Comparison of ENCODE assay signal across 21 mouse cellular contexts in the genomic region with DNA sequence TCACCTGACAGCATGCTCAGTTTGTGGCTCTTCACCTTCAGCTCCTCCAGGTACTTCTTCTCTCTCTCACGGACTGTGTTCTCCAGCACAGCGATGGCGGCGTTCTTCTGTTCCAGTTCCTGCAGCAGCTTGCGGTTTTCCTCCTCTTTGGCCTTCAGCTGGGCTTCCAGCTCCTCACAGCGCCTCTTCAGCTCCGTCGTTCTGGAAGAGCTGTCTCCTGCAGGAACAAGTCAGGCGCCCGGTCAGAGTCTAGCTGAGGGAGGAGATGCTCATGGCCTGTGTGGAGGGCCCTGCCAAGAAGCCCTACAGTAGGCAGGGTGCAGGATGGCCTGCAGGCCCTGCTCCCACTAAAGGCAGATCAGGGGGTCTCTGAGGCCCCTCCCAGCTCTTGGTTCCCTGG. TPM values are rescaled to one million over a fixed set of nuclear protein-coding genes. Genes with fewer than 3 reads are reported as not detected.
A peak's percentile ranks its signal among the peaks of the same experiment; 100 is the strongest.
DNase-seq lines count a peak whose midpoint lies in the region; ATAC-seq and TF ChIP-seq lines count a peak whose summit lies in the region.
"Had no signal": no experiment of that assay in that cellular context is flagged by ENCODE, and none has a peak within 500 bp of the region (broad histone marks: within the 10 kb centered on the region; RNA-seq: fewer than 3 reads in every experiment).

No protein-coding gene starts in this region.

- peak; percentile 41 to 54 for DNase-seq in cerebellum, adult 18-20 months
- DNase-seq in ES-E14 (ENCODE audit: low read depth, low spot score), result peak; percentile 13
- DNase-seq in cerebellum, adult 8-10 months, result peak; percentile 47
- no peak for DNase-seq in thymus, adult 18-20 months
- DNase-seq in gastrocnemius, postnatal 4 days (ENCODE audit: low spot score in 2 of 2), result no peak
- DNase-seq: adrenal gland, adult 2 months; adrenal gland, postnatal 25 days; gastrocnemius, adult 2 months; gastrocnemius, postnatal 25 days; heart, adult 11 months; heart, postnatal 36 days; kidney, adult 2 months had no signal

- H3K4me1 ChIP-seq in E14TG2a.4 (replicated peaks; ENCODE audit: low read depth, low read length), result peaks cover 31% of the 10 kb centered on the region
- H3K4me1 ChIP-seq in ES-E14 (ENCODE audit: control insufficient read depth in 2 of 2, insufficient read depth in 2 of 2, low read length in 2 of 2, poor library complexity in 1 of 2), result peaks cover 1 to 3% of the 10 kb centered on the region in 2 experiments; a peak in 1 of 4 replicates
- H3K4me1 ChIP-seq: forebrain, embryonic 10.5 days had no signal

- H3K27ac ChIP-seq in ES-E14 (ENCODE audit: insufficient read depth, low read depth, low read length, poor library complexity, severe bottlenecking), result no peak overlapping the region
- H3K27ac ChIP-seq: forebrain, embryonic 10.5 days; gastrocnemius, adult 2 months; heart, embryonic 13.5 days; hindbrain, embryonic 15.5 days had no signal

- no peak for ATAC-seq in cerebellum, adult (ENCODE audit: insufficient number of reproducible peaks, low FRiP score, low TSS enrichment)
- ATAC-seq: forebrain, embryonic 14.5 days; intestine, embryonic 16.5 days had no signal

- H3K4me3 ChIP-seq in E14TG2a.4 (replicated peaks; ENCODE audit: low read length), result peak overlapping the region; percentile 63
- H3K4me3 ChIP-seq in ES-E14 (ENCODE audit: insufficient read depth in 1 of 2, low read depth in 1 of 2, low read length in 2 of 2, poor library complexity in 1 of 2, severe bottlenecking in 1 of 2), result peak overlapping the region; percentile 6 to 53; a peak in 2 of 4 replicates
- H3K4me3 ChIP-seq: erythroblast, embryonic 14.5 days; forebrain, embryonic 10.5 days; gastrocnemius, adult 2 months; heart, embryonic 13.5 days; hindbrain, embryonic 15.5 days had no signal

- no peak for TF ChIP-seq CTCF in E14TG2a.4 (conservative IDR thresholded peaks at IDR 0.05; ENCODE audit: low read length)

- H3K36me3 ChIP-seq in E14TG2a.4 (ENCODE audit: insufficient read depth, low read length) (peaks cover 58% of the 10 kb centered on the region), ES-E14 (ENCODE audit: control insufficient read depth, insufficient read depth, low read length, poor library complexity, severe bottlenecking) (peaks cover 3% of the 10 kb centered on the region; the same call in 1 of the 2 replicates)
- H3K36me3 ChIP-seq: heart, embryonic 13.5 days had no signal

- in situ Hi-C loops in ES-E14 (cut with MboI; ENCODE audit: low sequenced_read_pairs in 2 of 2, unreplicated experiment in 2 of 2), result no loop called here

- H3K9me3 ChIP-seq in E14TG2a.4 (ENCODE audit: low read length) (no peaks in the 10 kb centered on the region), ES-E14 (ENCODE audit: control insufficient read depth, insufficient read depth, low read depth, low read length) (no peaks in the 10 kb centered on the region)
- H3K9me3 ChIP-seq: forebrain, embryonic 10.5 days; heart, embryonic 13.5 days; hindbrain, embryonic 15.5 days had no signal

- no peak overlapping the region for H3K9ac ChIP-seq in ES-E14 (ENCODE audit: insufficient read depth, low read depth, low read length, poor library complexity, severe bottlenecking)
- H3K9ac ChIP-seq: heart, embryonic 13.5 days; hindbrain, embryonic 15.5 days had no signal

- peaks cover 4% of the 10 kb centered on the region; the same call in 1 of the 2 replicates for H3K27me3 ChIP-seq in E14TG2a.4 (ENCODE audit: insufficient read depth, low read length)
- H3K27me3 ChIP-seq: CH12.LX; hindbrain, embryonic 15.5 days had no signal

TF ChIP-seq in ES-E14, 5 proteins besides CTCF, POLR2A, EP300 and RAD21:
- TF ChIP-seq ZNF384 (IDR thresholded peaks at IDR 0.05; ENCODE audit: low read depth, low read length), result no peak
- no peak for TF ChIP-seq CHD2 (IDR thresholded peaks at IDR 0.05; ENCODE audit: low read depth, low read length)
- no peak for TF ChIP-seq HCFC1 (IDR thresholded peaks at IDR 0.05; ENCODE audit: borderline replicate concordance, insufficient read depth, low read length)
- TF ChIP-seq MAFK (IDR thresholded peaks at IDR 0.05; ENCODE audit: insufficient read depth, low read depth, low read length), result no peak
- TF ChIP-seq ZC3H11A (IDR thresholded peaks at IDR 0.05; ENCODE audit: borderline replicate concordance, low read depth, low read length), result no peak
TF ChIP-seq in ES-E14: peak in this region for 0.

RNA-seq across cellular contexts. Expression of gene Ccdc92, which starts 26.1 kb away (rescaled TPM):
- total RNA-seq in ES-E14 (2012; rRNA removed), result 3.9 and 5.0 TPM in 2 replicates
- total RNA-seq in gastrocnemius, postnatal 4 days (2021), result under 1 TPM; 0.49 to 0.60 TPM

RNA-seq across cellular contexts. Expression of gene Zfp664, which starts 26.4 kb away (rescaled TPM):
- 22.6 and 27.4 TPM in 2 replicates for total RNA-seq in ES-E14 (2012; rRNA removed)
- total RNA-seq in gastrocnemius, postnatal 4 days (2021), result 10 to 100 TPM; 35.5 to 35.6 TPM

Comparison
In these comparisons a context has a peak if more than half of its experiments do, and no peak if none do; other contexts are left out.
1. DNase-seq: peak in cerebellum, adult 18-20 months (2 of 2), ES-E14 (single experiment) and cerebellum, adult 8-10 months (single experiment); none in thymus, adult 18-20 months (0 of 2) and gastrocnemius, postnatal 4 days (0 of 2).